Mouse (Mus musculus): ENCODE measurements around the gene Klc2. TPM values are rescaled to one million over a fixed set of nuclear protein-coding genes. Genes with fewer than 3 reads are reported as not detected.

Klc2 gene
- total and polyA plus RNA-seq, 3 experiments = 5.9 to 12.0 (median 9.5) TPM

- H3K4me2 ChIP-seq (ENCODE audit: insufficient read depth, low read depth, poor library complexity, severe bottlenecking) = no peak overlapping the region
- in situ Hi-C loops (cut with MboI; ENCODE audit: low pct_ligation_motif_present, low pct_unique_long_range_greater_than_20kb, low sequenced_read_pairs) = loop anchor here (5.0 kb wide), 1 partner anchor 47 kb away; no protein-coding TSS in a partner anchor
- no peak overlapping the region for H3K27ac ChIP-seq (ENCODE audit: insufficient read depth, low read depth)
- dilution Hi-C loops (cut with MboI; ENCODE audit: extremely low pct_ligation_motif_present, extremely low pct_unique_long_range_greater_than_20kb, low sequenced_read_pairs) = no loop called here
- H3K36me3 ChIP-seq (replicated peaks in 1 of 2; ENCODE audit: control insufficient read depth in 1 of 2, insufficient read depth in 1 of 2, low read length in 1 of 2) = peaks cover 49 to 57% of the 10 kb centered on the region in 2 experiments
- no peak overlapping the region for H3K9ac ChIP-seq (ENCODE audit: insufficient read depth, low read depth)
- H3K79me2 ChIP-seq (replicated peaks; ENCODE audit: control insufficient read depth, extremely low read depth, insufficient read depth, poor library complexity, severe bottlenecking) = no peaks in the 10 kb centered on the region
- H3K27me3 ChIP-seq (replicated peaks) = no peaks in the 10 kb centered on the region
- H3K4me1 ChIP-seq (ENCODE audit: control insufficient read depth in 1 of 2, insufficient read depth in 2 of 2) = no peaks in the 10 kb centered on the region
- H3K9me3 ChIP-seq (replicated peaks; ENCODE audit: low read length) = no peaks in the 10 kb centered on the region
- TF ChIP-seq HCFC1 (IDR thresholded peaks at IDR 0.05; ENCODE audit: low read depth, low read length) (no peak), GABPA (IDR thresholded peaks at IDR 0.05; ENCODE audit: insufficient replicate concordance, low read depth, low read length) (no peak), KAT2A (IDR thresholded peaks at IDR 0.05; ENCODE audit: insufficient replicate concordance, low read length) (no peak), MAFK (IDR thresholded peaks at IDR 0.05; ENCODE audit: insufficient replicate concordance, low read length) (no peak), MEF2A (IDR thresholded peaks at IDR 0.05; ENCODE audit: borderline replicate concordance, low read depth, low read length) (no peak), MAX (IDR thresholded peaks at IDR 0.05; ENCODE audit: low read length) (no peak), BHLHE40 (IDR thresholded peaks at IDR 0.05; ENCODE audit: low read depth, low read length) (no peak), CTCF (conservative IDR thresholded peaks at IDR 0.05 in 1 of 2, IDR thresholded peaks at IDR 0.05 in 1 of 2; ENCODE audit: low read depth in 2 of 2, low read length in 2 of 2) (peak; percentile 53 to 85), ZKSCAN1 (IDR thresholded peaks at IDR 0.05; ENCODE audit: borderline replicate concordance, low read depth, low read length) (no peak), POLR2AphosphoS2 (IDR thresholded peaks at IDR 0.05; ENCODE audit: low read depth, low read length) (no peak), TCF12 (IDR thresholded peaks at IDR 0.05; ENCODE audit: low read depth, low read length) (no peak), PAX5 (IDR thresholded peaks at IDR 0.05; ENCODE audit: low read length) (no peak), ZMIZ1 (IDR thresholded peaks at IDR 0.05; ENCODE audit: low read depth, low read length) (no peak), JUND (conservative IDR thresholded peaks at IDR 0.05; ENCODE audit: low read depth, low read length) (no peak), RAD21 (IDR thresholded peaks at IDR 0.05; ENCODE audit: low read depth, low read length) (peak; percentile 81), TBP (conservative IDR thresholded peaks at IDR 0.05; ENCODE audit: low read depth, low read length) (no peak), UBTF (IDR thresholded peaks at IDR 0.05; ENCODE audit: low read depth, low read length) (no peak), JUN (IDR thresholded peaks at IDR 0.05; ENCODE audit: insufficient read depth, low read depth, low read length) (no peak), NRF1 (IDR thresholded peaks at IDR 0.05; ENCODE audit: low read depth, low read length) (no peak), SIN3A (IDR thresholded peaks at IDR 0.05; ENCODE audit: low read length) (no peak), ZNF384 (IDR thresholded peaks at IDR 0.05; ENCODE audit: low read depth, low read length) (no peak), IRF4 (IDR thresholded peaks at IDR 0.05; ENCODE audit: low read depth, low read length) (0 out of 2 replicates have a peak, but pooled peaks have one; percentile 14), ELF1 (IDR thresholded peaks at IDR 0.05; ENCODE audit: low read depth, low read length) (no peak), NELFE (IDR thresholded peaks at IDR 0.05; ENCODE audit: low read depth, low read length) (no peak), SMC3 (IDR thresholded peaks at IDR 0.05; ENCODE audit: low read depth, low read length) (peak; percentile 71)
- H3K4me3 ChIP-seq (replicated peaks in 1 of 3; ENCODE audit: low read depth in 2 of 3, low read length in 2 of 3, poor library complexity in 1 of 3) = no peak overlapping the region
- DNase-seq (ENCODE audit: extremely low read depth) = peak; percentile 47
Observed at GRCm38 (mm10) chr19:5139640-5140039, 21.3 kb upstream of the Klc2 start.
